Mouse (Mus musculus) common myeloid progenitor, adult 5-6 weeks (primary cell): ENCODE measurements around the gene Slc2a12. TPM values are rescaled to one million over a fixed set of nuclear protein-coding genes. Genes with fewer than 3 reads are reported as not detected.
A peak's percentile ranks its signal among the peaks of the same experiment; 100 is the strongest.

Experiments
- ATAC-seq: replicated peaks from 2 replicates; pipeline ENCODE4 v1.8.0; 2016; ENCODE audit warnings: low read depth, mild to moderate bottlenecking, moderate TSS enrichment, inconsistent platforms; ENCODE audit not compliant: poor library complexity, severe bottlenecking
- total RNA-seq: library from RNA; stranded (forward); fragments of 200-1000, 187-1606 nt; gene quantifications from 2 replicates; pipeline ENCODE4 v1.2.3, GENCODE M21; 2017

The Slc2a12 gene
- total RNA-seq: not detected in 2 replicates

DNA sequence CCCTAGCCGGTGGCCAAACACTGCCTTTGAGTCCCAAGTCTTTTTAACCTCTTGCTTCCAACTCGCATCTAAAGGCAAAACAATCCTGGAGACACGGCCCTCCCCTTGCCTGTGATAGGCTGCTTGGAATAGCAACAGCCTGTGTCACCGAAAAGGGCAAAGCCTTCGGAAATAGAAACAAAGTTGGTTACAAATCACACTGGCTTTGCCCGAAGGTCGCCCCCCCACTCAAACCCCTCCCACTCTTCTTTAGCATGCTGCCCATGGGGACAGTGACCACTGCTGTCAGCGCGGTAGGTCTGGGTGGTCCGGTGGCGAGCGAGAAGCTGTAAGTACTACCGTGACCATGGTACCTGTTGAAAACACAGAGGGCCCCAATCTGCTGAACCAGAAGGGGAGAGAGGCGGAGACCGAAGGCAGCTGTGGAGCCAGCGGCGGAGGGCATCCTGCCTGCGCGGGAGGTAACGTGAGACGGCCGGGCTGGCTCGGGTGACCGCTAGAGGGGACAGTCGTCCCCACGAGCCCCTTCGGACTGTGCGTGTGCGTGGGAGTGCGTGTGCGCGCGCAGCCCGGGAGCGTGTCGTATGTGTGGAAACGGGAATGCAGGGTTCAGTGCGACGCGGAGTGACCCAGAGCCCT lies at the start of gene Slc2a12:
TSS of gene Slc2a12 (plus strand) at position 159 of the 639 bp plus-strand sequence.
- peak; percentile 96 for ATAC-seq

DNA sequence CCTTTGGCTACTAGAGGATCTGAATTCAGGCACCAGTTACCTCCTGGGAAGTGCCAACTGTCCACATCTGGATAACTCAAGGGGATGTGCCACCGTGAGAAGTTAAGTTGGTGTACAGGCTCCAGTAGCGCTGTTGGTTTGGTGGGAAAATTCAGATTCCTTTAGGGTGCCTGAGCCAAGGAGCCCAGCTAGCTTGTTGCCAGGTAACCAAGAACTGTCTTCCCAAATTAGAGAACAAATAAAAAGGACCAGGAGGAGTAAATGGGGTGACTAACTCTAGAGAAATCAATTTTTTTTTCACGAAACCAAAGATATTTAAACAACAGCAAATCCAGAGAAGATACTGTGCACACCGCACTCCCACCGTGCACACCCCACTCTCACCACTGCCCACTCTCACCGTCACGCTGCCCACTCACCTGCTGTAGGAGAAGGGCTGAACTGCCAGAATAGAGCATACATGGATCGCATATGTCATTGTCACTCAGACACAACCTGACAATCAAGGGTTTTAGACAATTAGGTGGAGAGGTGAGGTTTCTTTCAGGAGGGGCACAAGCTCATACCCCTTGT lies 45.8 kb upstream of the Slc2a12 start:
- no peak for ATAC-seq

DNA sequence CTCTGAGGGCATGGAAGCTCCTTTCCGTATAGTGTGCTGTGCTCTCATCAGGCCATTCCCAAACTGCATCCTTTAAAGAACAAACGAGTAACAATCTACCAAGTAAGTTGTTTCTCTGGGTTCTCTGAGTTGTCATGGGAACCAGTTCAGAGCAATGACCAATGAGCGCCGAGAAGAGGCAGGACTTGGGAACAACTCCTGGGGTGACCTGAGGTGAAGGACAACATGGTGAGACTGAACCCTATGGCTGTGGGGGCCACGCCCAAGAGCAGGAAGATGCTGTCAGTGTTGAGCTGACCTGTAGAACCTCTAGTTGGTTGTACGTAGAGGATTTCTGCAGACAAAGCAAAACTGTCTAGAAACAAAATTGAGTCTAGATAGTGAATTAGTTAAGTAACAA lies 43.8 kb upstream of the Slc2a12 start:
- no peak for ATAC-seq

DNA sequence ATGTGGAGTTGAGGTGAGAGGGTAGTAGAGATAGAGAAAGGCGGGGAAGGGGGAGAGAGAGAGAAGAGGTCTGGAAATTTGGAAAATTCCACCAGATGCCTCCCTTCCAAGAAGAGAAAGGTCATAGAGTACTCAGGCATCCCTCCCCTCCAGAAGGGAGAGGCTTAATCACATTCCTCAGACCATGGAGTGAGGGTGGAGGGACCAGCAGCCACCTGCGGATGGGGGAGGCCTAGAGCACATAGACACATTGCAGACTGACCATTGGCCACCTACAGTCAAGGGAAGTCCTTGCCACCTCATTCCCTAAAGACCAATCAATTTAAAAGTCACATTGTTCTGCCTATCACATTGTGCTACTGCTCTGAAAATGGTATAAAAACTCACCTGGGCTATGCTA lies 40.0 kb upstream of the Slc2a12 start:
- ATAC-seq: no peak

GRCm38 (mm10) chr10:22608273-22608672 lies 36.5 kb upstream of the Slc2a12 start:
- no peak for ATAC-seq

DNA sequence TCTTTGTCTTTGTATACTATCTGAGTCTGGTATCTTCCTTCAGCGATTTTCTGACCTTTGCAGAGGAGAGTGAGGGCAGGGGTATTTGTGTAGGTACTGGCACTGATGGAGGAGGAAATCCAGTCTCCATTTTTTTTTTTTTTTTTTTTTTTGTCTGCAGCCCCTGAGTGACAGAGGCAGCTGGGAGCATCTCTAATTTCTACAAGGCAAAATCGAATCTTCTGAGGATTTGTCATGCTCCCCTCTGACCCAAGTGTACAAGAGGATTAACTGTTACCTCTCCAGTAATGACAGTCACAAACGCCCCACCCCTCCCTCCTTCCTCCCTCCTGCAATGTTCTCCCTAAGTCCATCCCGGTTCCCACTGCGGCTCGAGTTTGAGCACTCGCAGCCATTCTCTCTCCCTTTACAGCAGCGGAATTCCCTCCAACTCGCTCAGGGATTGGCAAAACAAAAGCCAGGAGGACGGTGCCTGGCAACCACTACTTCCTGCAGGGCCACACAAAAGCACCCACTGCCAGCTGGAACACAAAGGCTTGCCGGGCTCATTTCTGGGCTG lies 35.9 kb upstream of the Slc2a12 start:
- no peak for ATAC-seq

DNA sequence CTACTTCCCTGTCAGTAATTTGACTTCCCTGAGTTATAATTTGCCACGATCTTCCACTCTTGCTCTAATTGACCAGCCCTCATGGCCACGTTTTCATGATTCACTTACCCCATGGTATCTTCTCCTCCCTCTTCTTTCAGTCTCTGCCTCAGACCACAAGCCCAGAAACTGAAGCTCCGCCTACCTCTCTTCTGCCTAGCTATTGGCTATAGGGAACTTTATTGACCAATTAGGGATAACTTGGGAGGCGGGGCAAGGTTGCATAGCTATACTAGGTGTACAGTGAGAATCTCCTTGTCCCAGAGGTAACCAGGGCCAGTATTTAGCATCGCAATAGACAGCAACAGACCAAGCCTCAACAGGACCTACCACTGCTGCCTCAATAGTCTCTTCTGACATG lies 31.5 kb upstream of the Slc2a12 start:
- no peak for ATAC-seq

DNA sequence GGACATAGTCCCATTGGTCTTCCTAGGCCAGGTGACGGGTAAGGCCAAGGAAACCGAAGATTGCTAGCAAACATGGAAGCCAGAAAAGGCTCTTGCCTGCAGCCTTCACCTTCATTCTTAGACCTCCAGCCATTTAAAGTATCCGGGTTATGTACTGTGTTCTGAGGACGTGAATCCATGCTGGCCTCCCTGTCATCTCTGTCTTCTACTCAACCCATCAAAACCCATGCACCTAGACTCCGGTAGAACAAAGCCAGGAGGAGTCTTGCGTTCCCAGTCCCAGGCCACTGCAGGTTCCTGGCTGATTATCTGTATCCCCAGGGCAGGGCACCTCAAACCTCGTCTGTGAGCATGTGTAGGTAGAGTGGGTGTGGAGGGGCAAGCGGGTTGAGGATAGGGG lies 30.3 kb upstream of the Slc2a12 start:
- ATAC-seq: no peak

DNA sequence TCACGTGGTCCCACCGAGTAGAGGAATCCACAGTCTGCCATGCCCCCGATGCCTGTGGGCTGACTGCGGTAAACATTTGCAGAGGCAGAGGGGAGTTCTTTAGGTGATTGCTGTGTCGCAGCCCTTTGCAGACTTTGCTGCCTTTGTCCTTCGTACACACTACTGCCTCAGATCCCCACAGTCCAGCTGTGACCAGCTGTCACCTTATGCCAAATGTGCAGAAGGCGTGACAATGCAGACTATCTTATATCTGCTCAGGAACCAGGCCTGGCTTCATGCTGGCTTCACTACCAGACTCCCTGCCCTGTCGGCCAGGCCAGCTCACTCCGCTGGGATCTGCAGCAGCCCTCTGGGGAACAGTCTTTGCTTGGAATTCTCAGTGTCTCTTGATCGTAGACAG lies 29.5 kb upstream of the Slc2a12 start:
- no peak for ATAC-seq

DNA sequence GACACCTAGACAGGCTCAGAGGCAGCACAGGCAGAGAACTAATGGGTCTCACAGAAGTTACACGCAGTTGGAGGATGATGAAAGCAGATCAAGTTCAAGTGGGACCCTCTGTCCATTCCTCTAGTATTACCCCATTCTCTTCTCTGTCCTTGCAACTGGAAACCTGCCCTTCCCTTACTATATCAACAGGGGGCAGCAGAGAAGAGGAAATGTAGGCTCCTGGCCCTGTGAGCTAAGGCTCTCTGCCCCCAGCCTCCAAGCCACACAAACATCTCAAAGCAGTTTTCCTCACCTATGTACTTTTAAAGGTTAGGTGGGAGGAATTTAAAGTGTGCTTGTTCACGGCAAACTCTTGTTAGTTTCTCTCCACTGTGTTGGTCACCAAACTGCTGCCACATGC lies 26.0 kb upstream of the Slc2a12 start:
- ATAC-seq: 0 out of 2 replicates have a peak, but pooled peaks have one; percentile 45

DNA sequence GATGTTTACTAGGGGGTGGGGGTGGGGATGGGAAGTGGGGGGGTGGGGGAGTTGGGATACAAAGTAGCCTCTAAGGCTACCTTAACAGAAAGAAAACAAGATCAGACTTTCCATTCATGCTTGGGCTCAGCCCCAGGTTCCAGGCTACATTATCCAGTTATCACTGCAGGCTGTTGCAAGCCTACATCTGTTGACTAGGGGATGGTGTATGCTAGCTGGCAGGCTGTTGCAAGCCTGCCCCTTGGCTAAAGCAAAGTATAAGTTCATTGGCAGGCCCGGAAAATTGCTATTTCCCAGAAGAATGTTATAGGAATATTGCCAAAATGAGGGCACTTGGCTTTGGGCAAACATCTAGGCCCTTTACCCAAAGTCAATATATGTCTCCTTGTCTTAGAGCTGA lies 16.0 kb upstream of the Slc2a12 start:
- no peak for ATAC-seq

- ATAC-seq: peak; percentile 94
Observed at GRCm38 (mm10) chr10:22631103-22631502, 13.7 kb upstream of the Slc2a12 start.

- no peak for ATAC-seq
Observed at GRCm38 (mm10) chr10:22631528-22631927, 13.3 kb upstream of the Slc2a12 start.

DNA sequence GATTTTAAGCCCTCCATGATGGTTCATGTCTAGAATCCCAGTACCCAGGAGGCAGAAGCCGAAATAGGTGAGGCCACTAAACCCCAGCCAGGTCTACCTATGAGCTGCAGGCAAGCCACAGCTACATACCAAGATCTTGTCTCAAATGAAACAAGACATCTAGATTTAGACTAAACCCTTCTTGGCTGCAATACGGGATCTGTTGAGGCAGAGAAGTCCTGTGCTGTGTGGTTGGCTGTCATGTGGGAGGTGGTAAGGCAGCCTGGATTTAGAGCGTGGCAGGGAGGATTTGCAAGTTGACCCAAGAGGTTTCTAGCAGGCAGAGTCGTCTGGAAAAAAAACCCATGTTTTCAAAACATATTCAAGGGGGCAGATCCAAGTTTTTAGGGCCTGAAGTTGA lies 12.9 kb upstream of the Slc2a12 start:
- no peak for ATAC-seq

DNA sequence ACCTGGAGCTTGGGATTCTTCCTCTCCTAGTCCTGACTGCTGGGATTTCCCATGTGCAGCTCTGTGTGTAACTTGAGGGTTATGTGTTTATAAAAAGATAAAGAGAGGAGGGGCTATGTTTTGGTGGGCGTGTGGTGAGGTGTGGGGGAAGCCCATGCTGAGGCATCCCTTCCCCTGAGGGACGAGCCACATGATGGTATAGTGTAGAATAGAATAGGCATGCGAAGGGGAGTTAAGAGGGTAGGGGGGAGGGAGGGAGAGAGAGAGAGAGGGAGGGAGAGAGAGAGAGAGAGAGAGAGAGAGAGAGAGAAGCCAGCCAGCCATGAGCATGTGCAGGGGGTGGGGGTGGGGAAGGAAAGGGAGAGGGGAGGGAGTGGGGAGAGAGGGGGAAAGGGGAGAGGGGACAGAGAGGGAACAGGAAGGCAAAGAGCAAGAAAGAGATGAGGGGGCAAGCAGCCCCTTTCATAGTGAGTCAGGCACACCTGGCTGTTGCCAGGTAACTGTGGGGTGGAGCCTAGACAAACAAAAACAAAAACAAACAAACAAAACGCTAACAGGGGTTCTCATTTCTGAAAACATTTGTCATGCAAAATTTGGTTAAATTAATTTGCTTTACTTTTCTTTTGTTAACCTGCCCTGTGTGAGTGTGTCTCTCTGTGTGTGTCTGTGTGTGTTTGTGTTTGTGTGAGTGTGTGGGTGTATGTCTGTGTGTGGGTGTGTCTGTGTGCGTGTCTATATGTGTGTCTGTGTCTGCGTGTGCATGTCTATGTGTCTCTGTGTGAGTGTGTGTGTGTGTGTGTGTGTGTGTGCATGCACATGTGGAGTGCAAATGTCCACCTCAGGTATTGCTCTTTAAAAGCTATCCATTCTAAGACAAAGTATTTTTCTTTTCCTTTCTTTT lies 11.2 kb upstream of the Slc2a12 start:
- ATAC-seq: no peak

DNA sequence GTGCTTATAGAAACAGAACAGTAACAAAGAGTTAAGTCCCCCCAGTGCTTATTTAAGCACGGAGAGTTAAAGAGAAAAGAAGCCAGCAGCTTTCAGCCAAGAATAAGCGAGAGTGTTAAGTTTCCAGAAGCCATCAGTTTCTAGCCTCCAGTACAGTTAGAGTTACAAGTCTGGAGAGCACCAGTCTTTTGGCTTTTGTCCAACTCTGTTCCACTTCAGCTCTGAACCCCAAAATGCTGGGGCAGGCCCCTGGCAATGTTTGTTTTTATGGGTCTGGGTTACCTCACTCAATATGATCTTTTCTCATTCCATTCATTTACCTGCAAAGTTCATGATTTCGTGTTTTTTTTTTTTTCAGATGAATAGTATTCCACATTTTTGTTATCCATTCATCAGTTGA lies 7.6 kb upstream of the Slc2a12 start:
- no peak for ATAC-seq

DNA sequence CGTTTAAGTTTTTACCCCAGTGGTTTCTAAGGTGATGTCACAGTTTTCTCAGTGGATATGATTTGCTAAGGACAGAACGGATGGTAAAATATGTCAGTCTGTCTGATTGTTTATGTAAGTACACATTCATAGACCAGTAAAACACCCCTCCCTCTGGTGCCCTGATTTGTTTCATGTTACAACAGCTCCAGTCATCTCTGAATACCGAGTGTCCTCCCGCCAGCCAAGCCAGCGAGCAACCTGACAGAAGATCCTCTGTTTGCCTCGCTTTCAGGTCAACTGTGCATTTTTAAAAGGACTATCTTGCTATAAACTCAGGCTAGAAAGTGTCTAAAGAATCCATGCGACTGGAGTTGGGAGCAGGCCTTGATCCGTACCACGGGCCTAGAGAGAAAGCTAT lies 640 bp upstream of the Slc2a12 start:
- ATAC-seq: no peak

DNA sequence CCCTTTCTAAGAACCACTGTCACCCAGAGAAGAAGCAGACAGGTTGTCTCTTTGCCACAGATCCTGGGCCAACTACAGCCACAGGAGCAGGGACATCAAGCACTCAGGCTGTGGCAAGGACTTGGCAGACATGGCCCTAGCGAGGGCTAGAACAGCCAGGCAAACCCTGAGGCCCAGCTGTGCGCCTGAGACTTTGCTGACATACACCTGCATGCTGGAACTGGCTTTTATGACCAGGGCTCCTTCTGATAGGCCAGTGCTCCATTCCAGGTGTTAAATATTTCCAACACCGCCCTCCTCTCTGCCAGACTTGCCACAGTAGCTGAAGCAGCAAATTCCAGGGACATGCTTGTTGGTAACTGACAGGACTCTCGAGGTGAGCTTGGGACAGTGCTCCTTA lies 3.9 kb downstream of the Slc2a12 start:
- ATAC-seq: no peak

- ATAC-seq: no peak
Observed at GRCm38 (mm10) chr10:22653820-22654219, 9.0 kb downstream of the Slc2a12 start.

DNA sequence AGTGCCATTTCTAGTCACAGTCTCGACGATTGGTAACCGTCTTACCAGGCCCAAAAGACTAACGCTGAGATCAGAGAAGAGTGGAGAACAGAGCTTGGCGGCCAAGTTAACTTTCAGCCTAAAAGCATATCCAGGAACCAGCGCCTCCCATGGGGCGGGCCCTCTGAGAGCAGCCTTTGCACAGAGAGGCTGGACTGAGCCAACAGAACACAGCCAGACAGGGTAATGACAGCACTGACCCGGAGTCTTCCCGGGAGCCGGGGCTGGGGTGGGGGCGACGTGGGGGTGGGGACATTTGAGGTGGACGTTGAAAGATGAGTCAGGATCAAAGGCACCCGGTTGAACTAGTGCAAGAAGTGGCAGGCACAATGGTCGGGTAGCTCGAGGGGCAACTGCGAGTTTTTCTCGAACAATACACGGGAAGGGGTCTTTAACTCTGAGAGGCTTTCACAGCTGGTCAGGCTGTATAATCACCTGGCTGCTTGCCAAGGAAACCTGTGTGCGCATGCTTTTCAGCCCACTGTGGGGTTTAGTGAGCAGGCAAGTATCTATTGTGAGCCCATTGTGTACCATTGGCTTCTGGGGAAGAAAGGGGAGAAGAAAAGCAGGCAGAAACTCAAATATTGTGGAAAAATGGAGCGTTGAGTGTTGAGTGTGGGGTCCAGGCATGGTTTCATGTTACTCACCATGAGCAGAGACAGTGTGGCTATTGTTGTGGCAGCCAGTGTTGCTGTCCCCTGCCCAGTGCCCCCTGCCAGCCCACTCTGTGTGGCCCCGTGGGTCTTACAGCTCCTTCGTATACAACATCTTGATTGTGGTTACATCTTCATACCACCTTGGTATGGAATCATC lies 13.9 kb downstream of the Slc2a12 start:
- no peak for ATAC-seq
